Mouse (Mus musculus): ENCODE measurements around the gene 2310007B03Rik.
"Not testable (repeated sequence)": the region's sequence is repeated elsewhere in the genome, so short reads cannot be mapped to it uniquely, and the experiment has no call there.

2310007B03Rik gene

GRCm38 (mm10) chr1:93160501-93161133, at the start of gene 2310007B03Rik:
Gene 2310007B03Rik (minus strand): TSS chr1:93160948.
- DNase-seq (ENCODE audit: low spot score), result no peak

- no peak for DNase-seq (ENCODE audit: low spot score)
Measured at GRCm38 (mm10) chr1:93210213-93210641, 49.5 kb upstream of the 2310007B03Rik start.

- DNase-seq (ENCODE audit: low spot score), result no peak
Measured at GRCm38 (mm10) chr1:93207536-93208064, 46.9 kb upstream of the 2310007B03Rik start.

- DNase-seq (ENCODE audit: low spot score), result no peak
Measured at GRCm38 (mm10) chr1:93206277-93206970, 45.7 kb upstream of the 2310007B03Rik start.

GRCm38 (mm10) chr1:93197916-93198315, 37.2 kb upstream of the 2310007B03Rik start:
- no peak for DNase-seq (ENCODE audit: low spot score)

- DNase-seq (ENCODE audit: low spot score), result not testable (repeated sequence)
Measured at GRCm38 (mm10) chr1:93197454-93197853, 36.7 kb upstream of the 2310007B03Rik start.

- no peak for DNase-seq (ENCODE audit: low spot score)
Measured at GRCm38 (mm10) chr1:93194961-93195360, 34.2 kb upstream of the 2310007B03Rik start.

- DNase-seq (ENCODE audit: low spot score), result no peak
Measured at GRCm38 (mm10) chr1:93190726-93191305, 30.1 kb upstream of the 2310007B03Rik start.

- no peak for DNase-seq (ENCODE audit: low spot score)
Measured at GRCm38 (mm10) chr1:93184071-93184828, 23.5 kb upstream of the 2310007B03Rik start.

- no peak for DNase-seq (ENCODE audit: low spot score)
Measured at GRCm38 (mm10) chr1:93182281-93182680, 21.5 kb upstream of the 2310007B03Rik start.

- DNase-seq (ENCODE audit: low spot score), result no peak
Measured at GRCm38 (mm10) chr1:93176525-93177332, 16.0 kb upstream of the 2310007B03Rik start.

GRCm38 (mm10) chr1:93175849-93176248, 15.1 kb upstream of the 2310007B03Rik start:
- no peak for DNase-seq (ENCODE audit: low spot score)

- peak; percentile 65 for DNase-seq (ENCODE audit: low spot score)
Measured at GRCm38 (mm10) chr1:93174399-93174798, 13.7 kb upstream of the 2310007B03Rik start.

- no peak for DNase-seq (ENCODE audit: low spot score)
Measured at GRCm38 (mm10) chr1:93173665-93174064, 12.9 kb upstream of the 2310007B03Rik start.

GRCm38 (mm10) chr1:93168295-93168775, 7.6 kb upstream of the 2310007B03Rik start, which contains the start of gene Crocc2:
Gene Crocc2 (plus strand): TSS chr1:93168725.
- no peak for DNase-seq (ENCODE audit: low spot score)

GRCm38 (mm10) chr1:93166346-93167079, 5.8 kb upstream of the 2310007B03Rik start:
- no peak for DNase-seq (ENCODE audit: low spot score)

- DNase-seq (ENCODE audit: low spot score), result no peak
Measured at GRCm38 (mm10) chr1:93165447-93165846, 4.7 kb upstream of the 2310007B03Rik start.

- DNase-seq (ENCODE audit: low spot score), result no peak
Measured at GRCm38 (mm10) chr1:93162588-93162987, 1.8 kb upstream of the 2310007B03Rik start.

- DNase-seq (ENCODE audit: low spot score), result no peak
Measured at GRCm38 (mm10) chr1:93161921-93162320, 1.2 kb upstream of the 2310007B03Rik start.

GRCm38 (mm10) chr1:93161350-93161749, 602 bp upstream of the 2310007B03Rik start:
- no peak for DNase-seq (ENCODE audit: low spot score)

All from spleen, adult 12 weeks (tissue).